Mouse (Mus musculus): ENCODE measurements around the gene Rab4b.

Gene Rab4b

DNA sequence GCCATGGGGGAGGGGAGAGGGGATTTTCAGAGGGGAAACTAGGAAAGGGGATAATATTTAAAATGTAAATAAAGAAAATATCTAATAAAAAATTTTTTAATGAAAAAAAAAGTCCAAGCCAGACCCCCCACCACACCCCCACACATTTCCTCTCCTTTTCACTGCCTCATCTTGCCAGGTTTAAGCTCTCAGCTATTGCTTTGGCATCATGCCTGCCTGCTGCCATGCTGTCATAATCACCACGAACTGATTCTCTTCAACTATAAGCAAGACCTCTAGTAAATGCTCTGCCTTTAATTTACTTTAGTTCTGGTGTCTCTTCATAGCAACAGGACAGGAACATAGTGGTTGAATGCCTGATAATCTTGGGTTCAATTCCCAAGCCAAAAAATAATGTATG is 3.8 kb upstream of the Rab4b start:
- no peak for DNase-seq

GRCm38 (mm10) chr7:27180837-27181695 is 2.4 kb upstream of the Rab4b start, which contains the start of the genes Gm21983 and Mia:
Gene Gm21983, minus strand, starts transcription at chr7:27181086.
Gene Mia, minus strand, starts transcription at chr7:27181157.
- DNase-seq, result peak; percentile 64

DNA sequence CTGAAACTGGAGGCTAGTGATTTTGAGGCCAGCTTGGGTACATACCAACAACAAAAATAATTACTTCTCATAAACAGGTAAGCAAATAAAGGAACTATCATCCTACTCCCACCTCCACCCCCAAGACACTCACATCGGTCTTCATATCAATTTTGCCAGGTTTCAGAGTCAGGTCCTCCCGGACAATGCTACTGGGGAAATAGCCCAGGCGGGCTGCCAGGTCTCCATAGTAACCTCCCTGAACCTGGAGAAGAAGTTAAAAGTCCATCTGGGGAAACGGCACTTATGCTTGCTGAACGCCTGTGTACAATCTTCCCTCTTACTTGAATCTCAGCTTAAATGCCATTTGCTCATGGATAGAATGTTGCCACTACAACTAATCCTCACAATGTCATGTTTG is 1.3 kb upstream of the Rab4b start:
- peak; percentile 72 for DNase-seq

GRCm38 (mm10) chr7:27179217-27179918 is 672 bp upstream of the Rab4b start:
- no peak for DNase-seq

GRCm38 (mm10) chr7:27177942-27178323 is 763 bp downstream of the Rab4b start:
- no peak for DNase-seq

DNA sequence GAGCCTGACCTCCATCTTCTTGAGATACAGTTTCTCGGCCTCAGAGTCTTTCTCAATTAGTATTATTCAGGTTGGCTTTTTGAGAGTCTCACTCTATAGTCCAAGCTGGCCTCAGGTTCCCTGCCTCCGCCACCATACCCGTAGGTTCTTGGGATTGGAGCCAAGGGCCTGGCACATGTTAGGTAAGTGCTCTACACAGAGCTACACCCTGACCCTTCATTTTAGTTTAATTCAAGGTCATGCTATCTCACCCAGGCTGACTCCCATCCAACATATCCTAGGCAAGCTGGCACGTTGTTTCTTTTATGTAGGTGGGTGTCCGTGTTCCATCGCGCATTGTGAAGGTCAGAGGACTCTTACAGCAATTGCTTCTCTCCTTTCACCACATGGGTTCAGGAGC is 3.8 kb downstream of the Rab4b start:
- no peak for DNase-seq

GRCm38 (mm10) chr7:27174496-27174895 is 4.2 kb downstream of the Rab4b start:
- no peak for DNase-seq

DNA sequence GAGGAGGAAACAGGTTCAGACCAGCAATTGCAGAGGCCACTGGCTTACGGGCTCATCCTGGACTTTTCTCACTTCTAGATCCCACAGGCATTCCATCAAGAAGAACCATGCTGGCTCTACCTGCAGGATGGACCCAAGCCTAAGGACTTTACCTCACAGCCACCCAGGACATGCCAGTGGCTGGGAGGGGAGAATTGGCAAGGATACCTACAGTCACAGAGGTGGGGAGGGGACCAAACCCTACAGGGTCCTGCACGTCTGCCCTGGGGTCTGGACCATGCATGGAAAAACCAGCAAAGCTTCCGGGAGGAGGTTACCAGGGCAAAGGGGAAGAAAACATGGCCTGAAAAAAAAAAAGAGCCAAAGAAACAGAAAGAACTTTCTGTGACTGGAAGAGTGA is 7.7 kb downstream of the Rab4b start:
- no peak for DNase-seq

DNA sequence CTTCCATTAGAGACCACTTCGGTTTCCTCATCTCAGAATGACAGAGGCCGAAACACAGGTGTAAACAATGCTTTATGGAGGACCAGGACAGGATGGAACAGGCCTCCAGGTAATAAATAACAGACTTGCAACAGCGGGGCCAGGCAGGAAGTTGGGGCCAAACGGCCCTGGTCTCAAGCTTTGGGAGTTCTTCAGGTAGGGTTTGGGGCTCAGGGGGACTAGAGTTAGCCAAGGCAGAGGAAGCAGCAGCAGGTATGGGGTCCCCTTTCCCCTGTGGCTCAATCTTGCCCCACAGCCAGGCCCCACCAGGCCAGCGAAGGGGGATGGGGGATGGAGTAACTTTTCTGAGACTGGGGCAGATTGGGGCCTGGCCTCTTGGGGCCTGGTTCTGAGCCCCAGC is 10.3 kb downstream of the Rab4b start:
- DNase-seq, result no peak

- no peak for DNase-seq
These were observed 11.1 kb downstream of the Rab4b start for GRCm38 (mm10) chr7:27167475-27168094.

GRCm38 (mm10) chr7:27166614-27167474 is 11.9 kb downstream of the Rab4b start, which contains the start of gene Egln2:
Gene Egln2, minus strand, starts transcription at chr7:27166802.
- DNase-seq, result peak; percentile 97

DNA sequence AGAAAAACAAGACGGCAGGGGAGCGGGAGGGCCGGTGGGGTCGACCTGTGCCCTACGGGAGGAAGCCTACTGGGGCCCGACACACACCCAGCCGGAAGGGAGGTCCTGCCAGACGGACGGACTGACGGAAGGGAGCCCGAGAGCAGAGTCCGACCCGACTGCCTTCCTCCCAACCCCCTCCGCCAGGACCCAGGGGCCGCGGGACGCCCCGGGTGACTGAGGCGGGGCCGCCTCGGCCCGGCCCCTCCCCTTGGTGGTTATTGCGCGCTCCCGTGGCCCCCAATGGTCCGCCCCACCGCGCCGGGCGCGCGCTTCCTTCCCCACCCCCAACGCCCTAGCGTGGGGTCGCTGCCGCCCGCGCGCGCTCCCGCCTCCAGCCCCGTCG is 12.5 kb downstream of the Rab4b start:
- DNase-seq, result peak; percentile 91

GRCm38 (mm10) chr7:27165696-27166095 is 13.0 kb downstream of the Rab4b start:
- DNase-seq, result no peak

GRCm38 (mm10) chr7:27165007-27165655 is 13.6 kb downstream of the Rab4b start:
- no peak for DNase-seq

- DNase-seq, result no peak
These were observed 14.4 kb downstream of the Rab4b start for GRCm38 (mm10) chr7:27164112-27164947.

- no peak for DNase-seq
These were observed 15.3 kb downstream of the Rab4b start for GRCm38 (mm10) chr7:27163450-27163805.

DNA sequence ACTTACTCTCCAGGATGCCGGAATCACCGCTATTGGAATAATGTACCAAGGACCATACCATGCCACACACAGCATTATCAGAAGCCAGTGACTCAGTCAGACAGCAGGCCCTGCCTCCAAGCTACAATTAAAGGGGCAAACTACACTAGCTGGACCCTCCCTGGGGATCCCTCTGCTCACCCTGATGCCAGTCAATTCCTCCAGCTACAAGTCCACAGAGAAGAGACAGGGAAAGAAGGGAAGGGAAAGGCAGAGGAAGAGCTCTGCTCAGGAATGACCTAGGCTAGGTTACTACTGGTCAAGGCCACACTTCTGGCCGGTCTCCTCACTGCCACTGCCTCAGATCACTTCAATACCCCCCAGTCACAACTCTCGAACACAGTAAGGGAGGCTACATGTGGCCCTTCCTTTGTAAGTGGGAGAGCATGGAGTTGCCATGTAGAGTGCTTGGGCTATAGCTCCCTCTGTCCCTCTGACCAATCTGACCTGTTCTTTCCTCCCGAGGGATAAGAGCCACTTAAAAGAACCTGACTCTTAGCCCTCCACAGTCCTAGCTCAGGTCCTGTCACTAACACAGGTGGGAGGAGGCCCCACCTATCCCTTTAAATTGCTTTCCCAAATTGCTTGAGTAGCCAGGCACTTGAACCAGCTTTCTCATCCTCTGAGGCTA is 15.8 kb downstream of the Rab4b start:
- no peak for DNase-seq

GRCm38 (mm10) chr7:27161744-27162143 is 17.0 kb downstream of the Rab4b start:
- no peak for DNase-seq

- no peak for DNase-seq
These were observed 17.8 kb downstream of the Rab4b start for GRCm38 (mm10) chr7:27160921-27161320.

GRCm38 (mm10) chr7:27159882-27160281 is 18.8 kb downstream of the Rab4b start:
- DNase-seq, result peak; percentile 96

DNA sequence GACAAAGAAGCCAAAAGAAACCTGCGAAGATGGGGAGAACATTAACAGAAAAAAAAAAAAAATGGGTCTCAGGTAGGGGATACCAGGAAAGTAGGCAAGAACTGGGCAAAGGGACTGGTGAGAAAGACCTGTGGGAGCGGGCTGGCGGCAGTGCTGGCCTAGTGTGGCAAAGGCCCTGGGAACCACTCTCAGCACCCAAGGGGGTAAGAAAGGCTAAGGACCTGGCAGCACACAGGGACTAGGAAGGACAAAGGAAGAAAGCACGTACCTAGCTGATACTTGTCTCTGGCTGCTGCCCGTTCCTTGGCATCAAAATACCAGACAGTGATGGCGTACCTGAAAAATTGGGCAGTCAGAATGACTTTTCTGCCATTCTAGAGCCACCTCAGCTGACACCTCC is 19.4 kb downstream of the Rab4b start:
- DNase-seq, result no peak

All from lung, postnatal 36 days (tissue).